Mouse (Mus musculus) megakaryocyte-erythroid progenitor cell, adult 5-6 weeks (primary cell): Measurements from ENCODE around the gene Pear1. TPM values are rescaled to one million over a fixed set of nuclear protein-coding genes. Genes with fewer than 3 reads are reported as not detected.

Experiments used
- ATAC-seq: replicated peaks from 2 replicates; pipeline ENCODE4 v1.8.0; 2016; ENCODE audit warnings: mild to moderate bottlenecking, inconsistent platforms; ENCODE audit not compliant: severe bottlenecking, poor library complexity, low FRiP score, low TSS enrichment
- total RNA-seq, 2 experiments: library from RNA; stranded (forward) in 1 of 2; stranded (reverse) in 1 of 2; fragments of 200-1000, 215-1000 nt in 1 of 2; fragments of >200 nt in 1 of 2; fragmentation: Nextera tagmentation in 1 of 2; gene quantifications; 2 replicates each; pipeline ENCODE4 v1.2.3; 2014 to 2017

Gene Pear1
- total RNA-seq, 2 experiments from 2014 or later, result 4.3 to 15.3 TPM

GRCm38 (mm10) chr3:87742735-87743134, 81.4 kb downstream of the Pear1 start:
- ATAC-seq, result no peak

- no peak for ATAC-seq
These were observed 82.1 kb downstream of the Pear1 start for GRCm38 (mm10) chr3:87742013-87742412.

- no peak for ATAC-seq
These were observed 85.2 kb downstream of the Pear1 start for GRCm38 (mm10) chr3:87738906-87739305.

DNA sequence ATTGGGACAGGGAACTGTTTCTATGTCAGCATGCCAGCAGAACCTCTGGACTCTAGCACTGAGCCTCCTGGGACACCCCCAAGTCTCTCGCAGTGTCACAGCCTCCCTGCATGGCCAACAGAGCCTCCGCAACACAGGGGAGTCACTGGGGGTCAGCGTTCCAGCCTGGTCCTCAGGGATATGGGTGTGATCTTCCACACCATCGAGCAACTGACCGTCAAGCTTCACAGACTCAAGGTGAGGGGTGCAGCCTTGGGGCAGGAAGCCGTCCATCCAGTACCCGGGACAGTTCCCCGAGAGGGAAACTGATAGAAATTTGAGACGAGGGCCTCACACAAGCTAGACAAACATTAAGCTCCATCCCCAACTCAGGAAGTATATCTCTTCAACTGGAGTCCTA, 88.8 kb downstream of the Pear1 start:
- no peak for ATAC-seq

DNA sequence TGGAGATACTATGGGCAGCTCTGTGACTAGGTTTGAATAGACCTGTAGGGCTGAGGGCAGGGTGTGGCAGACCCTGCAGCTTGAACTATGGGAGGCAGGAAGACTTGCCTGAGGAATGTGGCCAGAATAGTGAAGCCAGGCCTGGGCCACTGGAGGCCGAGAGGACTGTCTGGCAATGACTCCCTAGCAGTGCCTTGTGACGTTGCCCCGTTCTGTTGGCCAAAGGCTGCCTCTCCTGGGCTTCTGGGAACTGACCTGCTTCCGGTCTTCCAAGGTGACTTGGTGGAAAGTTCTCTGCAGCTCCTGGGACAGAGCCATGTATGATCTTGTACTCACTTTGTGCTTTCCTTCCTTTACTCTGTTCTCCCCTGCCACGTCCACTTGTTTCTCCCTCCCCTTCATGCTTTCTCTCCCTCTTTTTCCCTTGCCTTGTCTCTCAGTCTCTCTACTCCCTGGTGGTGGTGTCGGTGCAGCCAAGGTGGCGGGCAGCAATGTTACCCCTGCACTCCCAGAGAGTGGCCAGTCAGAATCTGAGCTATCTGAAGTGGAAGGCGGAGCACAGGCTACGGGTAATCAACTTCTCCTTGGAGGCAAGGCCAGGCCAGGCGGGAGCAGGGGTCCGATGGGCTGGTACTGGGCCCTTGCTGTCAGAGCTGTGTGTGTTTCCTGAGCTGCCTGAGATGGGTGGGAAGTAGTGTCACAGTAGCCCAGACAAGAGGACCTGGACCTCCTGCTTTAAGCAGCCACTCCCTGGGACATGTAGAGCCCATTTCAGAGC, 89.9 kb downstream of the Pear1 start:
- ATAC-seq, result no peak

- ATAC-seq, result no peak
These were observed 91.0 kb downstream of the Pear1 start for GRCm38 (mm10) chr3:87733098-87733497.

GRCm38 (mm10) chr3:87728696-87729095, 95.4 kb downstream of the Pear1 start:
- ATAC-seq, result peak; percentile 13; the same call in 1 of the 2 replicates

DNA sequence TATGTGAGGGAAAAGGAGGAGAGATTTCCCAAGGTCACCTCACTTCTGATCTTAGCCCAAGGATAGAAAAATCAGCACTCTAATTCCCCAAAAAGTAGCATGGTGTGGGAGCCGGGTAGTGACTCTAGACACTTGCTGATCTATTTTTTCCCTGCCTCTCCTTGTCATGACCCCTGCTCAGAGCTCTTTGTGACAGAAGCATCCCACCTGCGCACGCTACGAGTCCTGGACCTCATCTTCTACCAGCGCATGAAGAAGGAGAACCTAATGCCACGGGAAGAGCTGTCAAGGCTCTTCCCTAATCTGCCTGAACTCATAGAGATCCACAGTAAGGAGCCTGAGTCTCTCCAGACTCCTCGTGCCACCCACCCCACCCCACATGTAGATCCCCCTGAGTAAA, 97.9 kb downstream of the Pear1 start:
- ATAC-seq, result no peak

DNA sequence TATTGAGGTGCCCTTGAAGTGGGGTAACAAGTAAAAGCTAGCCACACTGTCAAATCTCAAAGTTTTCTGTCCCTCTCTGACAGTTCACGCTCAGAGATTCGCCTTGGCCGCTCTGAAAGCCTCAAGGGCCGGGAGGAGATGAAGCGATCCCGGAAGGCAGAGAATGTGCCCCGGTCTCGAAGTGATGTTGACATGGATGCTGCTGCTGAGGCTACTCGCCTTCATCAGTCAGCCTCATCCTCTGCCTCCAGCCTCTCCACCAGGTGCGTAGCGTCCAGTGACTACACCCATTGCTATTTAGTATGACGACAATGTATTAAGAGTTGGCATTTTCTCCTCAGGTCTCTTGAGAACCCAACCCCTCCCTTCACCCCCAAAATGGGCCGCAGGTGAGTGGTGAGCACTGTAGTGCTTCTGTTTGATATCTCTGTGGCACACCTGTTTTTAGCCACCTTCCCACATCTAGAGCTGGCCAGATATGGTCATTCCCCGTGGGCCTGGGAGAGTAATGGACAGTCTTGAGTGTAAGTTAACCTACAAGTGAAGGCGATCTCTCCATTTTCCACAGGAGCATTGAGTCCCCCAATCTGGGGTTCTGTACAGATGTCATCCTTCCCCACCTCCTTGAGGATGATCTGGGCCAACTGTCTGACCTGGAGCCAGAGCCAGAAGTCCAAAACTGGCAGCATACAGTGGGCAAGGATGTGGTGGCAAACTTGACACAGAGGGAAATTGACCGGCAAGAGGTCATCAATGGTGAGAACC, 98.5 kb downstream of the Pear1 start:
- no peak for ATAC-seq

DNA sequence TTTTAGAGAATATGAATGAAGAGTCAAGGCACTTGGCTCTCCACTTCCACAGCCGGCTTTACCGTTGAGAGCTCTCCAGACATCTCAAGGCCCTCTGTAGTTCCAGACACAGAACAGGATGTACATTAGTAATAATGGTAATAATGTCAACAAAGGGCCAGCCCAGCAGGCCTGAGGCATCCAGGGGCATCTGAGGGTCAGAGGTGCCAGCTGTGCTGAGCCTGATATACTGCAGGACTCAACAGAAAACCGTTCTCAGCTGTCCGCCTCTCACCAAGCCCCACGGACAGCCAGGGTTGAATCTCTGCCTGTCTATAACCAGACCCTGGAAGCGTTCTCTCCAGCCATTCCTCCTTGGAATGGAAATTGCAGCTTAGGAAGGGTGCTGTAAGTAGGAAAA, 99.5 kb downstream of the Pear1 start:
- no peak for ATAC-seq

- ATAC-seq, result no peak
These were observed 105.6 kb downstream of the Pear1 start for GRCm38 (mm10) chr3:87718525-87718924.

Other genes with a start within 250 kb of the Pear1 start
- 4.7 and 5.3 TPM in 2 replicates for gene Arhgef11, start 206.7 kb downstream of the Pear1 start, total RNA-seq (2014; fragmentation: Nextera tagmentation)
- gene Arhgef11, start 206.7 kb downstream of the Pear1 start, total RNA-seq (2017), result 1.9 and 2.1 TPM in 2 replicates
- gene Lrrc71, start 75.7 kb downstream of the Pear1 start, total RNA-seq (2014; fragmentation: Nextera tagmentation), result not detected in 2 replicates
- 0.23 TPM in 1 of 2 replicates, not detected in the other for gene Lrrc71, start 75.7 kb downstream of the Pear1 start, total RNA-seq (2017)
- gene Ntrk1, start 29.1 kb downstream of the Pear1 start, total RNA-seq (2014; fragmentation: Nextera tagmentation), result not detected in 2 replicates
- not detected in 2 replicates for gene Ntrk1, start 29.1 kb downstream of the Pear1 start, total RNA-seq (2017)
- not detected in 2 replicates for gene Insrr, start 27.4 kb downstream of the Pear1 start, total RNA-seq (2014; fragmentation: Nextera tagmentation)
- gene Insrr, start 27.4 kb downstream of the Pear1 start, total RNA-seq (2017), result 0.15 TPM in 1 of 2 replicates, not detected in the other
- 0.74 and 2.2 TPM in 2 replicates for gene Sh2d2a, start 22.4 kb upstream of the Pear1 start, total RNA-seq (2014; fragmentation: Nextera tagmentation)
- gene Sh2d2a, start 22.4 kb upstream of the Pear1 start, total RNA-seq (2017), result 5.2 TPM in 1 of 2 replicates, not detected in the other
- gene Prcc, start 61.3 kb upstream of the Pear1 start, total RNA-seq (2014; fragmentation: Nextera tagmentation), result 39.9 and 52.2 TPM in 2 replicates
- gene Prcc, start 61.3 kb upstream of the Pear1 start, total RNA-seq (2017), result 30.1 and 48.5 TPM in 2 replicates
- 676 and 813 TPM in 2 replicates for gene Hdgf, start 82.0 kb upstream of the Pear1 start, total RNA-seq (2014; fragmentation: Nextera tagmentation)
- 908 and 1,020 TPM in 2 replicates for gene Hdgf, start 82.0 kb upstream of the Pear1 start, total RNA-seq (2017)
- gene Mrpl24, start 95.2 kb upstream of the Pear1 start, total RNA-seq (2014; fragmentation: Nextera tagmentation), result 147 and 201 TPM in 2 replicates
- gene Mrpl24, start 95.2 kb upstream of the Pear1 start, total RNA-seq (2017), result 116 and 118 TPM in 2 replicates
- 65.1 and 78.0 TPM in 2 replicates for gene Isg20l2, start 106.0 kb upstream of the Pear1 start, total RNA-seq (2014; fragmentation: Nextera tagmentation)
- gene Isg20l2, start 106.0 kb upstream of the Pear1 start, total RNA-seq (2017), result 60.4 and 61.7 TPM in 2 replicates
- gene Rrnad1, start 106.4 kb upstream of the Pear1 start, total RNA-seq (2014; fragmentation: Nextera tagmentation), result 26.9 and 34.3 TPM in 2 replicates
- 4.1 and 10.0 TPM in 2 replicates for gene Rrnad1, start 106.4 kb upstream of the Pear1 start, total RNA-seq (2017)
- gene Crabp2, start 124.4 kb upstream of the Pear1 start, total RNA-seq (2014; fragmentation: Nextera tagmentation), result 2.8 TPM in 1 of 2 replicates, not detected in the other
- 1.2 TPM in 1 of 2 replicates, not detected in the other for gene Crabp2, start 124.4 kb upstream of the Pear1 start, total RNA-seq (2017)
- gene Nes, start 146.8 kb upstream of the Pear1 start, total RNA-seq (2014; fragmentation: Nextera tagmentation), result not detected in 2 replicates
- 0.84 TPM in 1 of 2 replicates, not detected in the other for gene Nes, start 146.8 kb upstream of the Pear1 start, total RNA-seq (2017)
- gene Bcan, start 175.9 kb upstream of the Pear1 start, total RNA-seq (2014; fragmentation: Nextera tagmentation), result not detected in 2 replicates
- not detected in 2 replicates for gene Bcan, start 175.9 kb upstream of the Pear1 start, total RNA-seq (2017)
- not detected in 2 replicates for gene Hapln2, start 203.3 kb upstream of the Pear1 start, total RNA-seq (2014; fragmentation: Nextera tagmentation)
- not detected in 2 replicates for gene Hapln2, start 203.3 kb upstream of the Pear1 start, total RNA-seq (2017)
- gene Gpatch4, start 218.8 kb upstream of the Pear1 start, total RNA-seq (2014; fragmentation: Nextera tagmentation), result 48.6 and 79.2 TPM in 2 replicates
- 81.0 and 81.9 TPM in 2 replicates for gene Gpatch4, start 218.8 kb upstream of the Pear1 start, total RNA-seq (2017)
- 36.8 and 68.7 TPM in 2 replicates for gene Naxe, start 234.2 kb upstream of the Pear1 start, total RNA-seq (2014; fragmentation: Nextera tagmentation)
- gene Naxe, start 234.2 kb upstream of the Pear1 start, total RNA-seq (2017), result 21.8 and 25.8 TPM in 2 replicates